Mouse (Mus musculus) bone marrow macrophage, adult 2 months (primary cell): ENCODE results near the gene Snhg11. TPM values are rescaled to one million over a fixed set of nuclear protein-coding genes. Genes with fewer than 3 reads are reported as not detected.

ENCODE experiments used
- H3K27ac ChIP-seq: 2 replicates; pipeline ENCODE4 v1.5.1; 2012; ENCODE audit warnings: low read depth, low read length; ENCODE audit not compliant: insufficient read depth
- H3K4me1 ChIP-seq: 2 replicates; pipeline ENCODE4 v1.6.1; 2012; ENCODE audit warnings: low read length; ENCODE audit not compliant: control insufficient read depth, insufficient read depth
- H3K4me3 ChIP-seq: 2 replicates; pipeline ENCODE4 v1.5.1; 2012; ENCODE audit warnings: mild to moderate bottlenecking, low read length, moderate library complexity; ENCODE audit not compliant: insufficient read depth
- CTCF ChIP-seq: IDR thresholded peaks from 2 replicates; pipeline ENCODE4 v1.5.1; 2012; ENCODE audit warnings: low read depth, mild to moderate bottlenecking, low read length, moderate library complexity
- POLR2A ChIP-seq: IDR thresholded peaks from 2 replicates; pipeline ENCODE4 v1.6.1; 2012; ENCODE audit warnings: mild to moderate bottlenecking, low read depth, low read length, borderline replicate concordance
- polyA plus RNA-seq: library from polyadenylated mRNA; stranded (reverse); fragments of >200 nt; gene quantifications from 2 replicates; pipeline ENCODE4 v1.2.4, GENCODE M21; 2012; ENCODE audit not compliant: missing spikeins, insufficient read depth, insufficient read length

Snhg11 gene
- polyA plus RNA-seq, 1 experiment, result 1.2 TPM

GRCm38 (mm10) chr2:158354348-158355114, 20.9 kb upstream of the Snhg11 start:
- TF ChIP-seq CTCF (no peak), POLR2A (no peak)
- peaks cover 12% of the 10 kb centered on the region for H3K4me1 ChIP-seq
- no peak overlapping the region for H3K27ac ChIP-seq
- H3K4me3 ChIP-seq, result no peak overlapping the region

GRCm38 (mm10) chr2:158355238-158355637, 20.2 kb upstream of the Snhg11 start:
- H3K27ac ChIP-seq, result no peak overlapping the region
- H3K4me3 ChIP-seq, result no peak overlapping the region
- TF ChIP-seq CTCF, result no peak
- peaks cover 16% of the 10 kb centered on the region for H3K4me1 ChIP-seq

GRCm38 (mm10) chr2:158356121-158356520, 19.3 kb upstream of the Snhg11 start:
- TF ChIP-seq CTCF (no peak), POLR2A (no peak)
- Histone ChIP-seq H3K27ac (no peak overlapping the region), H3K4me1 (peaks cover 16% of the 10 kb centered on the region), H3K4me3 (no peak overlapping the region)

- H3K27ac ChIP-seq, result peak overlapping the region; percentile 82
- peaks cover 21% of the 10 kb centered on the region for H3K4me1 ChIP-seq
- H3K4me3 ChIP-seq, result peak overlapping the region; percentile 95
- TF ChIP-seq CTCF (no peak), POLR2A (no peak)
These were observed 15.4 kb upstream of the Snhg11 start for GRCm38 (mm10) chr2:158359757-158360620.

GRCm38 (mm10) chr2:158360873-158361677, 14.4 kb upstream of the Snhg11 start:
- peak overlapping the region; percentile 82 for H3K27ac ChIP-seq
- H3K4me1 ChIP-seq, result peaks cover 21% of the 10 kb centered on the region
- TF ChIP-seq POLR2A (peak; percentile 43; the same call in 1 of the 2 replicates), CTCF (peak; percentile 68)
- H3K4me3 ChIP-seq, result peak overlapping the region; percentile 95

GRCm38 (mm10) chr2:158361678-158362320, 13.6 kb upstream of the Snhg11 start:
- Histone ChIP-seq H3K4me1 (peaks cover 21% of the 10 kb centered on the region), H3K27ac (peak overlapping the region; percentile 61), H3K4me3 (no peak overlapping the region; the same call in 1 of the 2 replicates)
- TF ChIP-seq POLR2A, result no peak
- no peak for TF ChIP-seq CTCF

- Histone ChIP-seq H3K27ac (no peak overlapping the region), H3K4me3 (no peak overlapping the region), H3K4me1 (peaks cover 12% of the 10 kb centered on the region)
- TF ChIP-seq CTCF, result no peak
- TF ChIP-seq POLR2A, result no peak
These were observed 11.3 kb upstream of the Snhg11 start for GRCm38 (mm10) chr2:158364175-158364574.

GRCm38 (mm10) chr2:158365099-158365850, 10.2 kb upstream of the Snhg11 start:
- TF ChIP-seq CTCF (no peak), POLR2A (no peak)
- H3K4me1 ChIP-seq, result peaks cover 5% of the 10 kb centered on the region
- no peak overlapping the region for H3K27ac ChIP-seq
- H3K4me3 ChIP-seq, result no peak overlapping the region
